Mouse (Mus musculus): Measurements from ENCODE around the gene Supt4a. TPM values are rescaled to one million over a fixed set of nuclear protein-coding genes. Genes with fewer than 3 reads are reported as not detected.

The Supt4a gene
- total RNA-seq, 2 experiments from 2014 or later: 53.8 to 54.4 TPM

DNA sequence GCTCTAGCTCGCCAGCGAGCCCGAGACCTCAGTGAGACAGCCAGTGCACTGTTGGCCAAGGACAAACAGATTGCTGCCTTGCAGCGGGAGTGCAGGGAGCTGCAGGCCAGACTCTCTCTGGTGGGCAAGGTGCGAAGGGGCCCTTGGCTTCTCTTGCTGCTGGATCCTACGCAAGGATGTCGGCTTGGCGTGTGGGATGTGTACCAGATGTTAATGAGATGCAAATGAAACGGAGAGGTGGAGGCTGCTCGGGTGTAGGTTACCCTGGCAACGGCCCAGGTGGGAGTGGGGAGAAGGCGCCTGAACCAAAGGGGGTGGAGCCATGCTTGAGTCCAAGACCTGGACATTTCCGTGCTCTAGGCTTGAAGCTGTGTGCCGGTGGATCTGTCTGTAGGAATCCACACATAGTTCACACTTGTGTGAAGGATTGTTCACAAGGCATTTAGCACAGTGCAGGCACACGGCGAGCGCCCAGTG is 26.2 kb downstream of the Supt4a start:
- DNase-seq: peak; percentile 71
- intact Hi-C loops (cut with DNase I): no loop called here

DNA sequence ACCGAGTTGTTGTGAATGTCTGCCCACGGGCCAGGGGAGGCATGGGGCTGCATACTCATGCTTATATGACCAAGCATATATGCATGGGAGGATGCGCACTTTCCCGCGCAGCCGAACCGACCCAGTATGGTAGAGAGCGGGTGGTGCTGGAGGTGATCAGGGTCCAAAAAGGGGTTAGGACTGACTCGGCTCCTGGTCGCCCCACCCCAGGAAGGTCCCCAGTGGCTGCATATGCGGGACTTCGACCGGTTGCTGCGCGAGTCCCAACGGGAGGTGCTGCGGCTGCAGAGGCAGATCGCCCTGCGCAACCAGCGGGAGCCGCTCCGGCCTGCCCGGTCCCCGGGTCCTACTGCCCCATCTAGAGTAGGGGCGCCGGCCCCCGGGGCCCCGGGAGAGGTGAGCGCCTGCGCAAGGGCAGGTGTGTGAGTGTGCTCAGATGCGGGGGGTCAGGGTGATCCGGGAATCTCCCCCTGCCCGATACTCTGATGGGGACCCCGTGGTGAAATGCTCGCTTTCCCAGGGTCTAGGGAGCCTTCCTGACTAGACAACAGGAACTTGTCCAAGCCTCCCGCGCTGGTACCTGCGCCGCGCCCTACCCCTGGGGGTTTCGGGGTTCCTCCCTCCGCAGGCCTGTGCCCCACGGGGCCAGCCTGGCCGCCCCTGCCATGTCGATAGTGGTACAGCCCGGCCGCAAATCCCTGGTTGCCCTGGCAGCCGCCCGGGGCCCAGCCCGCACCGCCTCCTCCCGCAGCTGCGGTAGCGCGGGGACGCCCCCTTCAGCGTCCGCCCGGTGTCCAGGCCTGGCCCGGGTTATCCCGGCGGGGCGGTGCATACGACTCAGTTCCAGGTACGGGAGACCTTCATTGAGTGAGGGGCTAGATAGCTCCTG is 26.9 kb downstream of the Supt4a start:
- intact Hi-C loops (cut with DNase I): no loop called here
- DNase-seq: peak; percentile 55

DNA sequence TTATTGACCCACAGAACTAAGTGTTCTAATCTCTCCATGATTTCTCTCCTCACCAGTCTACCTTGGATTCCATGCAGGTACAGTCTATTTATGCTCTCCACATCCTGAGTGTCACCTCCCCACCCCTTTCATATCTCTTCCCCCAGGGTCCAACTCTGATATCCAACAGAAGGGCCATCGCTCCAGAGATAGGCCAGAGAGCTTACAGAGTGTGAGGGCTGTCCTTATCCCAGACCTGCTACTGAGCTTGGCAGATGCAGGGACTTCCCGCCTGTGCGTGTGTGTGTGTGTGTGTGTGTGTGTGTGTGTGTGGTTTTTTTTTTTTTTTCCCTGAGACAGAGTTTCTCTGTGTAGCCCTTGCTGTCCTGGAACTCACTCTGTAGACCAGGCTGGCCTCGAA is 31.4 kb downstream of the Supt4a start:
- intact Hi-C loops (cut with DNase I): no loop called here
- no peak for DNase-seq

DNA sequence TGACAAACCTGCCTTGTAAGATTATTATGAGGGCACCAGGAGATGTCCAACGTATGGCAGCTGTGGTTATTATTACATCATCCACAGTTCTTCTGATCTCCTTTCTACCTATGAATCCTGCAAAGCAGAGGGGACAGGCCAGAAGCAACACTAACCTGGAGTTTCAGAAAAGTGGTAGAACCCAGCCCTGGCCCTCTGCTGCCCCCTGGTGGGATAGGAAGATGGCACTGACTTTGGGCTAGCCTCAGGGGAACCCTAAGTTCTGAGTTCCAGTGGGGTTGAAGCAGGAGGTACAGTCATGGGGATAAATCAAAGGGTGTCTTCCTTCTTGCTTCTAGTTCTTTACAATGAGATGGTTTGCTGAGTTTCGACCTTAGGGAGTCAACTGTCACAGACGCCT is 33.6 kb downstream of the Supt4a start:
- DNase-seq: peak; percentile 70
- intact Hi-C loops (cut with DNase I): no loop called here

DNA sequence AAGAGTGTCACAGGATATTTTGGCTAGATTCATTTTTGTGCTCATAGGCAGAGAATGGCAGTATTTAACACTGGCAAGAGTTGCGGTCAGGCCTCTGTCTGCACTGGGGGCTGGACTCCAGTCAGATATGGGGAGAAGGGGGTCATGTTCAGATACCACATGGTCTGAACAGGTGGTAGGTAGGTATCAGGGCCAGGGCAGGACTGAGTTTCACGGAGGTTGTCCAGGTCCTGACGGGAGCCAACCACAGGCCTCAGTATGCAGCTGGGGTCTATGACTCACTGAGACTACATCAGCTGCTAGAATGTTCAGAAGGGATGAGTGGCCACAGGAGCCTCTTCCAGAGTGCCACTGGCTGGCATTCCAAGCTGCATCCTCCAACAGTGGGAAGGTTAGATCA is 35.0 kb downstream of the Supt4a start:
- intact Hi-C loops (cut with DNase I): no loop called here
- DNase-seq: no peak

DNA sequence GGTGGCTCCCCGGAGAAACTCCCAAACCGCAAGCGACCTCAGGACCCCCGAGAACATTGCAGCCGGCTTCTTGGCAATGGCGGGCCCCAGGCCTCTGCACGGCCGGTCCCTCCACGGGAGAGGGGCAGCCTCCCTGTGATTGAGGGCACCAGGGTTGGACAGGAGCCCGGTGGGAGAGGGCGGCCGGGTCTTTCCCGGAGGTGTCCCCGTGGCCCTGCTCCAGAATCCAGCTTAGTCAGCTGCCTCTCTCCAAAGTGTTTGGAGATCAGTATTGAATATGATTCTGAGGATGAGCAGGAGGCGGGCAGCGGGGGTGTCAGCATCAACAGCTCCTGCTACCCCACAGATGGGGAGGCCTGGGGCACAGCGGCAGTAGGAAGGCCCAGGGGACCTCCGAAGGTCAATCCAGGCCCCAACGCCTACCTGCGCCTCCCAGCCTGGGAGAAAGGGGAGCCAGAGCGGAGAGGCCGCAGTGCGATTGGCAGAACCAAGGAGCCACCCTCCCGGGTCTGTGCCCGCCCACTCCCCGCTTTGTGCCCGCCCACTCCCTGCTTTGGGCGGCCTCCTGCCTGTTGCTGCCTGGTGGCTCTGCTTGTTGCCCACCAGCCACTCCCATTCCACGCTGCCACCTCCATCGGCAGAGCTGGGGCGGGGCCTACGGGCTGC is 40.9 kb downstream of the Supt4a start:
- intact Hi-C loops (cut with DNase I): no loop called here
- DNase-seq: peak; percentile 75

DNA sequence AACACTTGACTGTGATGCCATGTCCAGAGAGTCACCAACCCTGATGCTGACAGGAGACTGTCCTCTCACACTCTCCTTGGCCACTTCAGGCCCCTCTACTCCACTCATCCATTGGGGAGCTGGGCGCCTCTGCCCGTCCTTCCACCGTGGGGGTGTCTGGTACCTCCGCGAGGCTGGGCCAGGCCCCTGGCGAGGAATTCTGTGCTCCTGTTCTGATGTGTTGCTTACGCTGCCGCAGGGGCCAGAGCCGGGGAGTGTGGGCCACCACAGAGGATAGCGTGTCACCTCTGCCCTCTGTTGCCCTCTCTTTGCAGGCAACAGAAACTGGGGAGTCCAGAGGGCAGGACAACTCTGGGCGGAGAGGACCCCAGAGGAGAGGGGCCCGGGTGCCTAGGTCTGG is 41.6 kb downstream of the Supt4a start:
- DNase-seq: no peak
- intact Hi-C loops (cut with DNase I): no loop called here

DNA sequence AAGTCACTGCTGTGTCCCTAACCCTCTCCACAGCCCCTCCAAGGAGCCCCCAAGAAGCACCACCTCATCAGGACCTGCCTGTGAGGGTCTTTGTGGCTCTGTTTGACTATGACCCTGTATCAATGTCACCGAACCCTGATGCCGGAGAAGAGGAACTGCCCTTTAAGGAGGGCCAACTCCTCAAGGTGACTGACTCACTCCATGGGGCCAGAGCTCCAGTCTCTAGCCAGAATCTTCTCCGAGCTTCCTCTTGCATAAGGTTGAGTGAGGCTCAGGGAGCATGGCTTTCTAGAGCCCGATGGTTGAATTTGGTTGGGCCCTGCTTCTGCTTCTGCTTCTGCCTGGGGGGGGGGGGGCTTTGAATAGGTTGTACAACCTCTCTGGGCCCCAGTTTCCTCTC is 42.0 kb downstream of the Supt4a start:
- intact Hi-C loops (cut with DNase I): no loop called here
- no peak for DNase-seq

DNA sequence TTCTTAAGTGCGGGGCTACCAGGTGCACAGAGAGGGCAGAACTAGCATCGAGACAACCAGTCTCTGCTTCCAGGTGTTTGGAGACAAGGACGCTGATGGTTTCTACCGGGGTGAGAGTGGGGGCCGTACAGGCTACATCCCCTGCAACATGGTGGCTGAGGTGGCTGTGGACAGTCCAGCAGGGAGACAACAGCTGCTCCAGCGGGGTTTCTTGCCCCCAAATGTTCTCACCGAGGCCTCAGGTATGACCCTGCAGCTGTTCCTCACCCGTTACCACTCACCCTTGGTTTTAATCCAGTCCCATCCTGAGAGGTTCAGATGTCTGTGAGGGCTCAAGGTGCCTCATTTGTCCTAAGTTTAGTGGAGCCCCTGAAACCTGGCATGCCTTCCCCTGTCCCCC is 42.8 kb downstream of the Supt4a start:
- intact Hi-C loops (cut with DNase I): no loop called here
- no peak for DNase-seq

DNA sequence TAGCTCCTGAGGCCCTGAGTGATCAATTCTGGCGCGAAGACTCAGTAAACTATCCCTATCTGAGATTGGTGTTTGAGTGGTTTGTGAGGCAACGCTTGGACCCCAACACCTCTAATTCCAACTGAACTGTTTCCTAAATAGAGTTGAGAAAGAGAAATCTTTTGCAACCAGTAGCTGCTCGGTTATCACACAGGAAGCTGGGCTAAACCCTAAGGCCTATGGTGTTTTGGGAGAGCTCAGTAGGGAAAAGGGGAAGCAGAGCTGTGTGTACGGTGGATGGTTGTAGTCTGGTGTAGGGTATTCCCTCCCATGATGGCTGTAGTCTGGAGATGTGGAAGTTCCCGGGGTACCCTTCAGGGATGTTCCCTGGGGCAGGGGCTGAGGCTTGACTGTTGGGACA is 52.7 kb downstream of the Supt4a start:
- intact Hi-C loops (cut with DNase I): no loop called here

More for the DNA sequence above, 52.7 kb downstream of the Supt4a start:
- no peak for DNase-seq

Small RNA genes lying within 50 kb of the gene (microRNA-seq; reads per million reads assigned to microRNA genes)
- gene Mir142 (not detected), gene Mir142b (not detected)

Other genes starting within 250 kb of the Supt4a start
- gene Gm11492, start 170.9 kb upstream of the Supt4a start, total RNA-seq (2021): not detected
- gene Sept4, start 168.6 kb upstream of the Supt4a start, total RNA-seq (2021): 10 to 100 TPM; 26.2 to 32.6 TPM
- gene Mtmr4, start 145.4 kb upstream of the Supt4a start, total RNA-seq (2021): 100 to 1,000 TPM in 1 of 2 experiments, 10 to 100 TPM in 1; 95.6 to 101 TPM
- gene Hsf5, start 120.4 kb upstream of the Supt4a start, total RNA-seq (2021): under 1 TPM; 0.54 to 0.82 TPM
- 1 to 10 TPM; 2.4 to 2.5 TPM for gene Rnf43, start 74.8 kb upstream of the Supt4a start, total RNA-seq (2021)
- gene Tspoap1, start 23.0 kb downstream of the Supt4a start, total RNA-seq (2021): 100 to 1,000 TPM; 180 to 186 TPM
- gene Mpo, start 56.0 kb downstream of the Supt4a start, total RNA-seq (2021): under 1 TPM in 1 of 2 experiments, not detected in 1; 0.32 TPM
- gene Lpo, start 90.7 kb downstream of the Supt4a start, total RNA-seq (2021): 1 to 10 TPM in 1 of 2 experiments, under 1 TPM in 1; 0.30 to 1.0 TPM
- 1 to 10 TPM; 7.4 to 7.6 TPM for gene Mks1, start 115.7 kb downstream of the Supt4a start, total RNA-seq (2021)
- under 1 TPM; 0.22 to 0.40 TPM for gene Epx, start 138.0 kb downstream of the Supt4a start, total RNA-seq (2021)
- not detected for gene Olfr462, start 154.7 kb downstream of the Supt4a start, total RNA-seq (2021)
- not detected for gene Olfr463, start 159.8 kb downstream of the Supt4a start, total RNA-seq (2021)
- not detected for gene Olfr464, start 183.4 kb downstream of the Supt4a start, total RNA-seq (2021)
- gene Dynll2, start 250.0 kb downstream of the Supt4a start, total RNA-seq (2021): 100 to 1,000 TPM; 311 to 328 TPM